ENCODE assay signal across 15 mouse cellular contexts in genomic region chr1:37742602-37743270, GRCm38 (mm10). TPM values are rescaled to one million over a fixed set of nuclear protein-coding genes. Genes with fewer than 3 reads are reported as not detected.
A peak's percentile ranks its signal among the peaks of the same experiment; 100 is the strongest.
DNase-seq lines count a peak whose midpoint lies in the region; ATAC-seq and TF ChIP-seq lines count a peak whose summit lies in the region.
"Had no signal": no experiment of that assay in that cellular context is flagged by ENCODE, and none has a peak within 500 bp of the region (broad histone marks: within the 10 kb centered on the region; RNA-seq: fewer than 3 reads in every experiment).

No protein-coding gene starts in this region.

- no peaks in the 10 kb centered on the region for H3K9me3 ChIP-seq in embryonic facial prominence, embryonic 13.5 days
- H3K9me3 ChIP-seq in hindbrain, embryonic 15.5 days, result no peaks in the 10 kb centered on the region
- no peaks in the 10 kb centered on the region for H3K9me3 ChIP-seq in midbrain, postnatal 0 days (ENCODE audit: low read length)

- no peak overlapping the region for H3K4me3 ChIP-seq in embryonic facial prominence, embryonic 13.5 days
- H3K4me3 ChIP-seq in hindbrain, embryonic 15.5 days, result no peak overlapping the region
- no peak overlapping the region for H3K4me3 ChIP-seq in midbrain, postnatal 0 days (ENCODE audit: low read depth, low read length)
- H3K4me3 ChIP-seq: erythroblast, embryonic 14.5 days; heart, embryonic 13.5 days had no signal

- DNase-seq in brain, adult 2 months (ENCODE audit: low read depth, low spot score), result peak; percentile 26
- peak; percentile 33 for DNase-seq in midbrain, postnatal 0 days (ENCODE audit: low spot score)
- no peak for DNase-seq in heart, adult 8-10 months (ENCODE audit: low spot score)
- DNase-seq in spleen, adult 18-20 months, result no peak
- DNase-seq in frontal cortex, postnatal 25 days (ENCODE audit: low spot score in 2 of 2), result no peak
- DNase-seq: layer of hippocampus, postnatal 36 days; lung, adult 2 months; right cerebral cortex, postnatal 25 days; thymus, postnatal 25 days had no signal

- H3K27ac ChIP-seq in embryonic facial prominence, embryonic 13.5 days, result no peak overlapping the region
- peak overlapping the region; percentile 66 for H3K27ac ChIP-seq in hindbrain, embryonic 15.5 days (replicated peaks)
- H3K27ac ChIP-seq in midbrain, postnatal 0 days (ENCODE audit: low read depth, low read length), result peak overlapping the region; percentile 57
- H3K27ac ChIP-seq: heart, embryonic 13.5 days; kidney, postnatal 0 days had no signal

- no peak overlapping the region for H3K9ac ChIP-seq in embryonic facial prominence, embryonic 13.5 days
- 0 out of 2 replicates have a peak overlapping the region, but pooled peaks have one; percentile 25 for H3K9ac ChIP-seq in hindbrain, embryonic 15.5 days
- 0 out of 2 replicates have a peak overlapping the region, but pooled peaks have one; percentile 26 for H3K9ac ChIP-seq in midbrain, postnatal 0 days (replicated peaks; ENCODE audit: low read length, poor library complexity, severe bottlenecking)
- H3K9ac ChIP-seq: heart, embryonic 13.5 days had no signal

- H3K36me3 ChIP-seq in embryonic facial prominence, embryonic 13.5 days, result no peaks in the 10 kb centered on the region
- H3K36me3 ChIP-seq in hindbrain, embryonic 15.5 days, result no peaks in the 10 kb centered on the region
- no peaks in the 10 kb centered on the region for H3K36me3 ChIP-seq in midbrain, postnatal 0 days (ENCODE audit: insufficient read depth, low read length)
- H3K36me3 ChIP-seq: heart, embryonic 13.5 days had no signal

- no peak for TF ChIP-seq CTCF in midbrain, postnatal 0 days (IDR thresholded peaks at IDR 0.05)

- H3K4me1 ChIP-seq in embryonic facial prominence, embryonic 13.5 days, result peaks cover 3% of the 10 kb centered on the region; the same call in 1 of the 2 replicates
- peaks cover 10% of the 10 kb centered on the region for H3K4me1 ChIP-seq in hindbrain, embryonic 15.5 days (replicated peaks)
- no peaks in the 10 kb centered on the region for H3K4me1 ChIP-seq in midbrain, postnatal 0 days (ENCODE audit: insufficient read depth, low read length)
- H3K4me1 ChIP-seq: heart, embryonic 13.5 days had no signal

- no peak for ATAC-seq in embryonic facial prominence, embryonic 13.5 days (ENCODE audit: insufficient number of reproducible peaks, insufficient read depth, low FRiP score, low TSS enrichment, low read depth)
- 0 out of 2 replicates have a peak, but pooled peaks have one; percentile 38 for ATAC-seq in hindbrain, embryonic 15.5 days (ENCODE audit: low FRiP score, low read depth)
- no peak for ATAC-seq in midbrain, postnatal 0 days (ENCODE audit: low FRiP score)
- ATAC-seq: CD4-positive, CD25-positive, alpha-beta regulatory T cell, adult 4 months had no signal

- H3K4me2 ChIP-seq in embryonic facial prominence, embryonic 13.5 days, result peak overlapping the region; percentile 14
- H3K4me2 ChIP-seq in hindbrain, embryonic 15.5 days, result peak overlapping the region; percentile 33
- 0 out of 2 replicates have a peak overlapping the region, but pooled peaks have one; percentile 5 for H3K4me2 ChIP-seq in midbrain, postnatal 0 days (ENCODE audit: low read depth, low read length, poor library complexity, severe bottlenecking)
- H3K4me2 ChIP-seq: heart, embryonic 13.5 days had no signal

- H3K27me3 ChIP-seq in embryonic facial prominence, embryonic 13.5 days, result 0 out of 2 replicates have a peak, but pooled peaks cover 4% of the 10 kb centered on the region
- H3K27me3 ChIP-seq in hindbrain, embryonic 15.5 days, result no peaks in the 10 kb centered on the region
- no peaks in the 10 kb centered on the region for H3K27me3 ChIP-seq in midbrain, postnatal 0 days (ENCODE audit: insufficient read depth, low read length)
- H3K27me3 ChIP-seq: heart, embryonic 13.5 days had no signal

- WGBS in embryonic facial prominence, embryonic 13.5 days, result 55% methylated on average over 14 of the region's 14 CpGs
- WGBS in hindbrain, embryonic 15.5 days, result 25% methylated on average over 14 of the region's 14 CpGs
- WGBS in midbrain, postnatal 0 days, result 22% methylated on average over 14 of the region's 14 CpGs

RNA-seq across cellular contexts. Expression of gene 2010300C02Rik, which starts 22.9 kb away (rescaled TPM):
- polyA plus RNA-seq in embryonic facial prominence, embryonic 13.5 days (2015; fragmentation: Nextera tagmentation; extraction: Ambion mirVana), result 1.9 and 2.5 TPM in 2 replicates
- polyA plus RNA-seq in hindbrain, embryonic 15.5 days (2015; fragmentation: Nextera tagmentation; extraction: Ambion mirVana), result 2.5 and 3.2 TPM in 2 replicates
- total RNA-seq in midbrain, postnatal 0 days (2014; rRNA removed), result 7.9 and 11.1 TPM in 2 replicates
- polyA plus RNA-seq in midbrain, postnatal 0 days (2015; fragmentation: Nextera tagmentation; extraction: Ambion mirVana), result 5.2 and 6.9 TPM in 2 replicates
- total RNA-seq in heart, adult 8-10 months (2022), result 1 to 10 TPM; 1.1 to 3.0 (median 2.0) TPM

Comparison
In these comparisons a context has a peak if more than half of its experiments do, and no peak if none do; other contexts are left out.
1. DNase-seq: peak in brain, adult 2 months (single experiment) and midbrain, postnatal 0 days (single experiment); none in heart, adult 8-10 months (single experiment), spleen, adult 18-20 months (0 of 2) and frontal cortex, postnatal 25 days (0 of 2).
2. Peak in every context shown above with its lines, with median percentiles within 50 percentile points of each other: H3K4me2 ChIP-seq.